In the genomic region with DNA sequence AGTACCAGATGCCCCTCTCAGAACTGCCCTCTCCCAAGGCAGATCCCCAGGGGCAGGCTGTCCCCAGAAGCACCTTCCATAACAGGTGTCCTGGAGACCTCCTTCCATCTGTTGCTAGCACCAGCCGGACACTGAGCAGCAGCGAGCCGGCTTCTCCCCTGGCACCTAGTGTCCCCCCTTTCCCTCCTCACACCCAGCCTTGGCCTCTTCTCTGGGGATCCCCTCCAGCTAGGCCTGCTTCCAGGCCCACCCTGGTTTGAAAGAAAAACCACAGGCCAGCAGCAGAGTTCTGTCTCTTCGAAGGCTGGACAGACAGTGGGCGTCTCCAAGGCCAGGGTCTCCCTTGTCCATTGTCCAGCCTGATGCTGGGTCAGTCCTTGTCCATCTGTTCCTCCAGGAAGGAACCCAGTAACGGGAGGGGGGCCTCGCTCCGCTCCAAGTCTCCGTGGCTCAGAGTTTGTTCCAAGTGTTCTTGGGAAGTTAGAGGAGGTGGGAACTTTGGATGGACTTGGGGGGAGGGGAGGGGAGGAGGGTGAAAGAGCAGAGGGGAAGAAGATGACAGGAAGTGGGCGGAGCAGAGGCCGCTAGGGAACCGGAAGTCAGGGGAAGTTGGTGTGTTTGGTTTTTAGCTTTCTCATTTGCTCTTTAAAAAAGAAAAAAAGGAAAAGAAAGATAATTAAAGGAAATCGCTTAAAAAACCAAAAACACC, we compare ENCODE assay signal across 8 mouse cellular contexts. TPM values are rescaled to one million over a fixed set of nuclear protein-coding genes. Genes with fewer than 3 reads are reported as not detected.
DNase-seq lines count a peak whose midpoint lies in the region; ATAC-seq and TF ChIP-seq lines count a peak whose summit lies in the region.

No protein-coding gene starts in this region.

- no peak overlapping the region for H3K4me3 ChIP-seq in cerebellum, adult 2 months (replicated peaks; ENCODE audit: insufficient read depth, low read depth, low read length)

- no peaks in the 10 kb centered on the region for H3K27me3 ChIP-seq in cerebellum, adult 2 months (ENCODE audit: control insufficient read depth, insufficient read depth, low read length)

- H3K27ac ChIP-seq in cerebellum, adult 2 months (ENCODE audit: insufficient read depth, low read length) = peak overlapping the region; percentile 49; the same call in 1 of the 2 replicates

- 14% methylated on average over 13 of the region's 13 CpGs for WGBS in cerebellum, adult 2 months

- no peak for TF ChIP-seq POLR2A in cerebellum, adult 2 months (IDR thresholded peaks at IDR 0.05; ENCODE audit: borderline replicate concordance, insufficient read depth, low read length)

- DNase-seq in cerebellum, adult 2 months = peak; percentile 51 to 57
- DNase-seq in cerebellum, adult 9-10 months = no peak
- peak; percentile 51 for DNase-seq in embryo, embryonic 11 days
- peak; percentile 61 for DNase-seq in heart, postnatal 14 days
- peak; percentile 59 to 74 for DNase-seq in kidney, postnatal 36 days
- DNase-seq in right cerebral cortex, adult 2 months (ENCODE audit: low spot score in 2 of 2) = no peak
- no peak for DNase-seq in urinary bladder, adult 18-20 months (ENCODE audit: low spot score in 2 of 2)

- TF ChIP-seq CTCF in cerebellum, adult 2 months (IDR thresholded peaks at IDR 0.05; ENCODE audit: borderline replicate concordance, insufficient read depth, low read depth, low read length) = no peak

- H3K4me1 ChIP-seq in cerebellum, adult 2 months (ENCODE audit: control insufficient read depth, insufficient read depth, low read length) = peaks cover 21% of the 10 kb centered on the region

- intact Hi-C loops in heart, postnatal 14 days (cut with DNase I) = no loop called here

- 0 out of 2 replicates have a peak, but pooled peaks have one; percentile 13 for ATAC-seq in megakaryocyte-erythroid progenitor cell, adult 5-6 weeks (replicated peaks; ENCODE audit: low FRiP score, low TSS enrichment, poor library complexity, severe bottlenecking)

RNA-seq across cellular contexts. Expression of gene 4933428G20Rik, which starts 11.7 kb away (rescaled TPM):
- not detected in 2 replicates for polyA plus RNA-seq in cerebellum, adult 2 months (2012; rRNA removed)
- total RNA-seq in heart, postnatal 14 days (2021) = not detected
- total RNA-seq in megakaryocyte-erythroid progenitor cell, adult 5-6 weeks (2014; fragmentation: Nextera tagmentation) = not detected in 2 replicates
- total RNA-seq in megakaryocyte-erythroid progenitor cell, adult 5-6 weeks (2017) = not detected in 2 replicates

Comparison
In these comparisons a context has a peak if more than half of its experiments do, and no peak if none do; other contexts are left out.
1. DNase-seq: peak in cerebellum, adult 2 months (2 of 2), embryo, embryonic 11 days (single experiment), heart, postnatal 14 days (2 of 2) and kidney, postnatal 36 days (2 of 2); none in cerebellum, adult 9-10 months (single experiment), right cerebral cortex, adult 2 months (0 of 2) and urinary bladder, adult 18-20 months (0 of 2).